ENCODE assay signal across 13 mouse cellular contexts in the genomic region with DNA sequence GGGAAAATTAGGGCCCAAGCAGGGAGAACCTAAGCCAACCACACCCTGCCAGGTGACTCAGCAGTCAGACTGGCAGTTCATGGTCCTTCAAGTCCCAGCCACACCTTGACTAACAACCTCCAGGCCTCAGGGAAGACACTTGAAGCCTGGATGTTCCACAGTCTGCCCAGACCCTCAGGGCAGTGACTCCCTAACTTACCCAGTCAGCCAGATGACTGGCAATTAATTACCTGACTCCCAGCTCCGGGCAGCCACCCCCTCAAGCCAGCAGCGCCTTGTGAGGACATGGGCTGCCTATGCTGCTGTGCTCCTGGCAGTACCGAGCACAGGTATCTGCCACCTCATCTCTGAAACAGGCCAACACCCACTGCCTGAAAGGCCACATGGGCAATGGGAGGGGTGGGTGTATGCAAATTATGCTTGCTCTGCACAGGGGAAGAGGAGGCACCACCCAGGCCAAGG. TPM values are rescaled to one million over a fixed set of nuclear protein-coding genes. Genes with fewer than 3 reads are reported as not detected.
A peak's percentile ranks its signal among the peaks of the same experiment; 100 is the strongest.
DNase-seq lines count a peak whose midpoint lies in the region; ATAC-seq and TF ChIP-seq lines count a peak whose summit lies in the region.
"Had no signal": no experiment of that assay in that cellular context is flagged by ENCODE, and none has a peak within 500 bp of the region (broad histone marks: within the 10 kb centered on the region; RNA-seq: fewer than 3 reads in every experiment).

No protein-coding gene starts in this region.

- no peak for TF ChIP-seq POLR2A in small intestine, adult 2 months (IDR thresholded peaks at IDR 0.05; ENCODE audit: low read depth, low read length)

- no peaks in the 10 kb centered on the region for H3K27me3 ChIP-seq in kidney, embryonic 15.5 days
- H3K27me3 ChIP-seq in intestine, embryonic 15.5 days (replicated peaks), result no peaks in the 10 kb centered on the region
- H3K27me3 ChIP-seq in small intestine, adult 2 months (ENCODE audit: control insufficient read depth, insufficient read depth, low read length), result no peaks in the 10 kb centered on the region
- H3K27me3 ChIP-seq in midbrain, embryonic 11.5 days (ENCODE audit: control insufficient read depth, insufficient read depth, low read length), result no peaks in the 10 kb centered on the region
- H3K27me3 ChIP-seq: embryonic facial prominence, embryonic 12.5 days had no signal

- H3K4me1 ChIP-seq in kidney, embryonic 15.5 days, result peaks cover 13% of the 10 kb centered on the region
- H3K4me1 ChIP-seq in intestine, embryonic 15.5 days (replicated peaks), result peaks cover 16% of the 10 kb centered on the region
- H3K4me1 ChIP-seq in small intestine, adult 2 months (ENCODE audit: control insufficient read depth, insufficient read depth, insufficient read length, low read length), result peaks cover 48% of the 10 kb centered on the region
- H3K4me1 ChIP-seq in midbrain, embryonic 11.5 days (ENCODE audit: control insufficient read depth, insufficient read depth, low read length), result no peaks in the 10 kb centered on the region
- H3K4me1 ChIP-seq: embryonic facial prominence, embryonic 12.5 days had no signal

- no peak for DNase-seq in kidney, postnatal 14 days
- peak; percentile 6 for DNase-seq in ES-CJ7 (ENCODE audit: low read depth, low spot score)
- DNase-seq in ovary, postnatal 10 days (ENCODE audit: low spot score), result no peak
- no peak for DNase-seq in midbrain, embryonic 11.5 days (ENCODE audit: low spot score, missing footprints)
- DNase-seq: gastrocnemius, postnatal 14 days; thymus, adult 2 months had no signal

- ATAC-seq in kidney, embryonic 15.5 days (replicated peaks; ENCODE audit: low FRiP score), result peak; percentile 44
- ATAC-seq in intestine, embryonic 15.5 days, result peak; percentile 82
- no peak for ATAC-seq in monocyte, adult 5-6 weeks (replicated peaks; ENCODE audit: insufficient number of reproducible peaks, low FRiP score, low TSS enrichment, poor library complexity, severe bottlenecking)
- ATAC-seq in midbrain, embryonic 11.5 days (ENCODE audit: low FRiP score), result no peak

- H3K9ac ChIP-seq in kidney, embryonic 15.5 days, result no peak overlapping the region
- no peak overlapping the region for H3K9ac ChIP-seq in intestine, embryonic 15.5 days
- no peak overlapping the region for H3K9ac ChIP-seq in midbrain, embryonic 11.5 days (ENCODE audit: low read length)
- H3K9ac ChIP-seq: embryonic facial prominence, embryonic 12.5 days; hindbrain, embryonic 14.5 days had no signal

- no peak for TF ChIP-seq CTCF in small intestine, adult 2 months (IDR thresholded peaks at IDR 0.05; ENCODE audit: extremely low read depth, insufficient read length, insufficient replicate concordance, low read depth, low read length)

- H3K36me3 ChIP-seq in kidney, embryonic 15.5 days, result peaks cover 49% of the 10 kb centered on the region
- peaks cover 3% of the 10 kb centered on the region; the same call in 1 of the 2 replicates for H3K36me3 ChIP-seq in intestine, embryonic 15.5 days
- H3K36me3 ChIP-seq in small intestine, adult 2 months (ENCODE audit: control insufficient read depth, insufficient read depth, low read length), result peaks cover 58% of the 10 kb centered on the region
- H3K36me3 ChIP-seq in midbrain, embryonic 11.5 days (ENCODE audit: control insufficient read depth, insufficient read depth, low read length), result peaks cover 2% of the 10 kb centered on the region; the same call in 1 of the 2 replicates

- WGBS in kidney, embryonic 15.5 days, result 45% methylated on average over 3 of the region's 3 CpGs
- WGBS in intestine, embryonic 15.5 days, result 63% methylated on average over 3 of the region's 3 CpGs
- 32% methylated on average over 3 of the region's 3 CpGs for WGBS in small intestine, adult 2 months
- 78% methylated on average over 3 of the region's 3 CpGs for WGBS in midbrain, embryonic 11.5 days

- H3K9me3 ChIP-seq in kidney, embryonic 15.5 days (replicated peaks), result no peaks in the 10 kb centered on the region
- H3K9me3 ChIP-seq in intestine, embryonic 15.5 days, result no peaks in the 10 kb centered on the region
- H3K9me3 ChIP-seq in midbrain, embryonic 11.5 days (ENCODE audit: control insufficient read depth, low read length), result no peaks in the 10 kb centered on the region
- H3K9me3 ChIP-seq: embryonic facial prominence, embryonic 12.5 days; megakaryocyte, embryonic 14.5 days had no signal

- H3K27ac ChIP-seq in kidney, embryonic 15.5 days, result no peak overlapping the region
- peak overlapping the region; percentile 33; the same call in 1 of the 2 replicates for H3K27ac ChIP-seq in intestine, embryonic 15.5 days
- peak overlapping the region; percentile 91 for H3K27ac ChIP-seq in small intestine, adult 2 months (ENCODE audit: insufficient read depth, low read depth, low read length)
- H3K27ac ChIP-seq in midbrain, embryonic 11.5 days (ENCODE audit: low read depth, low read length), result no peak overlapping the region
- H3K27ac ChIP-seq: embryonic facial prominence, embryonic 12.5 days; hindbrain, embryonic 14.5 days had no signal

- no peak overlapping the region for H3K4me3 ChIP-seq in kidney, embryonic 15.5 days (replicated peaks)
- no peak overlapping the region for H3K4me3 ChIP-seq in intestine, embryonic 15.5 days (replicated peaks)
- H3K4me3 ChIP-seq in small intestine, adult 2 months (ENCODE audit: low read depth, low read length), result peak overlapping the region; percentile 40
- no peak overlapping the region for H3K4me3 ChIP-seq in midbrain, embryonic 11.5 days (ENCODE audit: low read depth, low read length)
- H3K4me3 ChIP-seq: embryonic facial prominence, embryonic 12.5 days; megakaryocyte, embryonic 14.5 days had no signal

- H3K4me2 ChIP-seq in kidney, embryonic 15.5 days, result no peak overlapping the region
- H3K4me2 ChIP-seq in intestine, embryonic 15.5 days (replicated peaks), result peak overlapping the region; percentile 14
- no peak overlapping the region for H3K4me2 ChIP-seq in midbrain, embryonic 11.5 days
- H3K4me2 ChIP-seq: embryonic facial prominence, embryonic 12.5 days; hindbrain, embryonic 14.5 days had no signal

RNA-seq across cellular contexts. Expression of gene Dedd2, which starts 11.2 kb away (rescaled TPM):
- 10.2 and 11.7 TPM in 2 replicates for polyA plus RNA-seq in kidney, embryonic 15.5 days (2015; fragmentation: Nextera tagmentation; extraction: Ambion mirVana)
- 13.2 and 13.5 TPM in 2 replicates for polyA plus RNA-seq in intestine, embryonic 15.5 days (2015; fragmentation: Nextera tagmentation; extraction: Ambion mirVana)
- 44.2 and 135 TPM in 2 replicates for polyA plus RNA-seq in small intestine, adult 2 months (2012; rRNA removed)
- 75.0 to 94.7 TPM (median 76.7 TPM) in 3 replicates for total RNA-seq in monocyte, adult 5-6 weeks (2017)
- polyA plus RNA-seq in midbrain, embryonic 11.5 days (2014; fragmentation: Nextera tagmentation; extraction: Ambion mirVana), result 6.9 and 7.7 TPM in 2 replicates

RNA-seq across cellular contexts. Expression of gene Zfp526, which starts 12.0 kb away (rescaled TPM):
- polyA plus RNA-seq in kidney, embryonic 15.5 days (2015; fragmentation: Nextera tagmentation; extraction: Ambion mirVana), result 2.5 and 2.6 TPM in 2 replicates
- 2.6 and 2.8 TPM in 2 replicates for polyA plus RNA-seq in intestine, embryonic 15.5 days (2015; fragmentation: Nextera tagmentation; extraction: Ambion mirVana)
- polyA plus RNA-seq in small intestine, adult 2 months (2012; rRNA removed), result 5.8 and 8.7 TPM in 2 replicates
- total RNA-seq in monocyte, adult 5-6 weeks (2017), result 2.4 to 9.8 TPM (median 2.6 TPM) in 3 replicates
- 2.7 and 3.2 TPM in 2 replicates for polyA plus RNA-seq in midbrain, embryonic 11.5 days (2014; fragmentation: Nextera tagmentation; extraction: Ambion mirVana)

RNA-seq across cellular contexts. Expression of gene Gsk3a, which starts 28.5 kb away (rescaled TPM):
- polyA plus RNA-seq in kidney, embryonic 15.5 days (2015; fragmentation: Nextera tagmentation; extraction: Ambion mirVana), result 10.7 and 12.1 TPM in 2 replicates
- polyA plus RNA-seq in intestine, embryonic 15.5 days (2015; fragmentation: Nextera tagmentation; extraction: Ambion mirVana), result 8.0 and 10.3 TPM in 2 replicates
- polyA plus RNA-seq in small intestine, adult 2 months (2012; rRNA removed), result 77.7 and 163 TPM in 2 replicates
- total RNA-seq in monocyte, adult 5-6 weeks (2017), result 42.8 to 71.0 TPM (median 43.0 TPM) in 3 replicates
- 12.8 and 14.6 TPM in 2 replicates for polyA plus RNA-seq in midbrain, embryonic 11.5 days (2014; fragmentation: Nextera tagmentation; extraction: Ambion mirVana)

RNA-seq across cellular contexts. Expression of gene Pou2f2, which starts 29.7 kb away (rescaled TPM):
- 0.64 and 2.5 TPM in 2 replicates for polyA plus RNA-seq in kidney, embryonic 15.5 days (2015; fragmentation: Nextera tagmentation; extraction: Ambion mirVana)
- 1.8 TPM in 2 replicates for polyA plus RNA-seq in intestine, embryonic 15.5 days (2015; fragmentation: Nextera tagmentation; extraction: Ambion mirVana)
- 2.9 and 6.9 TPM in 2 replicates for polyA plus RNA-seq in small intestine, adult 2 months (2012; rRNA removed)
- 35.8 to 70.4 TPM (median 38.0 TPM) in 3 replicates for total RNA-seq in monocyte, adult 5-6 weeks (2017)
- 26.6 and 31.3 TPM in 2 replicates for polyA plus RNA-seq in midbrain, embryonic 11.5 days (2014; fragmentation: Nextera tagmentation; extraction: Ambion mirVana)

RNA-seq across cellular contexts. Expression of gene Erf, which starts 41.4 kb away (rescaled TPM):
- polyA plus RNA-seq in kidney, embryonic 15.5 days (2015; fragmentation: Nextera tagmentation; extraction: Ambion mirVana), result 16.9 and 17.9 TPM in 2 replicates
- 14.8 TPM in 2 replicates for polyA plus RNA-seq in intestine, embryonic 15.5 days (2015; fragmentation: Nextera tagmentation; extraction: Ambion mirVana)
- 15.8 and 37.1 TPM in 2 replicates for polyA plus RNA-seq in small intestine, adult 2 months (2012; rRNA removed)
- 3.7 to 8.1 TPM (median 7.3 TPM) in 3 replicates for total RNA-seq in monocyte, adult 5-6 weeks (2017)
- polyA plus RNA-seq in midbrain, embryonic 11.5 days (2014; fragmentation: Nextera tagmentation; extraction: Ambion mirVana), result 11.7 and 13.9 TPM in 2 replicates

Comparison
In these comparisons a context has a peak if more than half of its experiments do, and no peak if none do; other contexts are left out.
1. ATAC-seq: peak in kidney, embryonic 15.5 days (single experiment) and intestine, embryonic 15.5 days (single experiment); none in monocyte, adult 5-6 weeks (single experiment) and midbrain, embryonic 11.5 days (single experiment).
2. H3K27ac ChIP-seq: peak in intestine, embryonic 15.5 days (single experiment) and small intestine, adult 2 months (single experiment); none in kidney, embryonic 15.5 days (single experiment) and midbrain, embryonic 11.5 days (single experiment).